Mouse (Mus musculus): Measurements from ENCODE around the gene Ccdc43. TPM values are rescaled to one million over a fixed set of nuclear protein-coding genes. Genes with fewer than 3 reads are reported as not detected.
A peak's percentile ranks its signal among the peaks of the same experiment; 100 is the strongest.

The Ccdc43 gene
- total and polyA plus RNA-seq, 3 experiments: 39.3 to 41.7 TPM; not detected in 1

DNA sequence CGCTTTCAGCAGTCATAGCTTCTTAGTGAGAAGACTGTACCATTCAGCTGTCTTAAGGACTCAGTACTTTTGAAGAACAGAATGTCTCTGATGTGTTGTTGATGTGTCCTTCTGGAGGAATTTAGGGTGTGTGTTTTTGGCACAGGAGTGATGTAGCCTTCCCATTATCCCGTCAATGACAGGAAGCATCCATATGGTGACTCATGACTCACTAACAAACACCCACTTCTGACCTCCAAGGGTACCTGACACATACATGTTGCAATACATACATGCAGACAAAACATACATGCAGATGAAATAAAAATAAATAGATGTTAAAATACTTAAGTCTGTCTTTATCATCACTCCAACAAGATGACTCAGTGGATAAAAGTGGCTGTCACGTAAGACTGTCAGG, 32.3 kb upstream of the Ccdc43 start:
- no peak for TF ChIP-seq MAX (IDR thresholded peaks at IDR 0.05; ENCODE audit: low read length)
- TF ChIP-seq POLR2AphosphoS2 (IDR thresholded peaks at IDR 0.05; ENCODE audit: low read length): no peak
- no peak for TF ChIP-seq TBP (IDR thresholded peaks at IDR 0.05; ENCODE audit: low read depth, low read length)
- no peak for TF ChIP-seq GABPA (IDR thresholded peaks at IDR 0.05; ENCODE audit: low read depth, low read length)
- no peak for TF ChIP-seq EP300 (IDR thresholded peaks at IDR 0.05; ENCODE audit: low read depth in 1 of 2, low read length in 2 of 2)
- TF ChIP-seq MYC (IDR thresholded peaks at IDR 0.05; ENCODE audit: low read depth, low read length): no peak
- TF ChIP-seq RAD21 (IDR thresholded peaks at IDR 0.05; ENCODE audit: low read depth, low read length): no peak
- no peak for TF ChIP-seq ELF1 (IDR thresholded peaks at IDR 0.05; ENCODE audit: low read depth, low read length)
- TF ChIP-seq USF1 (IDR thresholded peaks at IDR 0.05; ENCODE audit: low read depth, low read length): no peak
- TF ChIP-seq ZMIZ1 (IDR thresholded peaks at IDR 0.05; ENCODE audit: low read depth, low read length): no peak
- no peak for TF ChIP-seq UBTF (IDR thresholded peaks at IDR 0.05; ENCODE audit: borderline replicate concordance, insufficient read depth, low read depth, low read length)
- no peak for TF ChIP-seq E2F4 (IDR thresholded peaks at IDR 0.05; ENCODE audit: borderline replicate concordance, low read depth, low read length)
- TF ChIP-seq CTCF (IDR thresholded peaks at IDR 0.05 in 2 of 3, conservative IDR thresholded peaks at IDR 0.05 in 1 of 3; ENCODE audit: control insufficient read depth in 1 of 3, insufficient read depth in 1 of 3, low read depth in 2 of 3, low read length in 3 of 3, poor library complexity in 1 of 3, severe bottlenecking in 1 of 3): no peak
- TF ChIP-seq KAT2A (conservative IDR thresholded peaks at IDR 0.05; ENCODE audit: low read depth, low read length): no peak
- no peak for TF ChIP-seq MYB (IDR thresholded peaks at IDR 0.05; ENCODE audit: low read depth, low read length)
- TF ChIP-seq POLR2A (IDR thresholded peaks at IDR 0.05; ENCODE audit: control insufficient read depth in 1 of 2, insufficient read depth in 1 of 2, low read depth in 1 of 2, low read length in 2 of 2, poor library complexity in 1 of 2): no peak
- no peak for DNase-seq (ENCODE audit: low read depth, low spot score)
- no peaks in the 10 kb centered on the region for H3K4me1 ChIP-seq (ENCODE audit: control insufficient read depth in 1 of 2, insufficient read depth in 2 of 2, low read length in 2 of 2)
- H3K27ac ChIP-seq (ENCODE audit: control insufficient read depth, low read depth, low read length): no peak overlapping the region
- H3K79me2 ChIP-seq (ENCODE audit: control insufficient read depth, insufficient read depth, low read length, poor library complexity): no peaks in the 10 kb centered on the region
- no peaks in the 10 kb centered on the region for H3K9me3 ChIP-seq (replicated peaks; ENCODE audit: insufficient read depth, low read length)
- H3K4me3 ChIP-seq (ENCODE audit: control insufficient read depth in 1 of 2, insufficient read depth in 1 of 2, low read depth in 2 of 2, low read length in 2 of 2): no peak overlapping the region
- no peak overlapping the region for H3K9ac ChIP-seq (ENCODE audit: control insufficient read depth, low read depth, low read length, poor library complexity, severe bottlenecking)
- H3K27me3 ChIP-seq (ENCODE audit: control insufficient read depth in 1 of 2, insufficient read depth in 2 of 2, low read length in 2 of 2): peaks cover 1 to 4% of the 10 kb centered on the region in 2 experiments
- no peaks in the 10 kb centered on the region for H3K36me3 ChIP-seq (ENCODE audit: control insufficient read depth in 1 of 2, insufficient read depth in 2 of 2, low read length in 2 of 2)

DNA sequence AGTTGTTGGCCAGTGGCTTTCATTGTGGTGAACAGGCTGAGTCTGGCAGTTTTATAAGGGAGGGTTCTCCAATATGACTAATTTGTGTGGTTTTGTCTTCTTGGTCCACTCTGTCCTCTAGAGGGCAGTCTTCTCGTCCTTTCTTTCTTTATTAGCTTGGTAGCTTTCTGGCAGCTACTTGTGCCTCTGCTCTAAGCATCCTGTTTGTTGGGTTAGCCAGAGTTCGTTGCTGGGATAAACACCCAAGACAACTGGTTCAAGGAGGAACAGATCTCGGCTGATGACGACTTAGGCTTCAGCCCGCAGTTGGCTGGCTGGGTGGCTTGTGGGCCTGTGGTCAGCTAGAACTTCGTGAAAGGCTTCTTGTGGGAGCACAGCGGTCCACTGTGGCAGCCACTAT, 31.0 kb upstream of the Ccdc43 start:
- Histone ChIP-seq H3K27ac (ENCODE audit: control insufficient read depth, low read depth, low read length) (no peak overlapping the region), H3K79me2 (ENCODE audit: control insufficient read depth, insufficient read depth, low read length, poor library complexity) (no peaks in the 10 kb centered on the region), H3K36me3 (ENCODE audit: control insufficient read depth in 1 of 2, insufficient read depth in 2 of 2, low read length in 2 of 2) (no peaks in the 10 kb centered on the region), H3K9ac (ENCODE audit: control insufficient read depth, low read depth, low read length, poor library complexity, severe bottlenecking) (no peak overlapping the region), H3K9me3 (replicated peaks; ENCODE audit: insufficient read depth, low read length) (no peaks in the 10 kb centered on the region), H3K27me3 (ENCODE audit: control insufficient read depth in 1 of 2, insufficient read depth in 2 of 2, low read length in 2 of 2) (no peaks in the 10 kb centered on the region; a peak in 2 of 4 replicates), H3K4me3 (ENCODE audit: control insufficient read depth in 1 of 2, insufficient read depth in 1 of 2, low read depth in 2 of 2, low read length in 2 of 2) (no peak overlapping the region), H3K4me1 (ENCODE audit: control insufficient read depth in 1 of 2, insufficient read depth in 2 of 2, low read length in 2 of 2) (0 out of 4 replicates have a peak, but pooled peaks cover 0 to 2% of the 10 kb centered on the region in 2 experiments)
- peak; percentile 37 to 81 (median 71) for TF ChIP-seq CTCF (IDR thresholded peaks at IDR 0.05 in 2 of 3, conservative IDR thresholded peaks at IDR 0.05 in 1 of 3; ENCODE audit: control insufficient read depth in 1 of 3, insufficient read depth in 1 of 3, low read depth in 2 of 3, low read length in 3 of 3, poor library complexity in 1 of 3, severe bottlenecking in 1 of 3)
- no peak for TF ChIP-seq ZNF384 (IDR thresholded peaks at IDR 0.05; ENCODE audit: low read depth, low read length)
- TF ChIP-seq SMC3 (IDR thresholded peaks at IDR 0.05; ENCODE audit: low read depth, low read length): peak; percentile 32
- no peak for TF ChIP-seq POLR2AphosphoS2 (IDR thresholded peaks at IDR 0.05; ENCODE audit: low read length)
- TF ChIP-seq RAD21 (IDR thresholded peaks at IDR 0.05; ENCODE audit: low read depth, low read length): peak; percentile 43
- DNase-seq (ENCODE audit: low read depth, low spot score): peak; percentile 82
